Mouse (Mus musculus): ENCODE results near the gene Elmo3.

- TF ChIP-seq POLR2A (IDR thresholded peaks at IDR 0.05; ENCODE audit: insufficient read depth, low read depth, low read length) (no peak), CTCF (IDR thresholded peaks at IDR 0.05) (no peak)
These were observed 39.9 kb downstream of the Elmo3 start for GRCm38 (mm10) chr8:105345061-105345975.
